Mouse (Mus musculus): ENCODE measurements around the gene Macc1. TPM values are rescaled to one million over a fixed set of nuclear protein-coding genes. Genes with fewer than 3 reads are reported as not detected.

The Macc1 gene
- polyA plus RNA-seq, 1 experiment, result not detected

DNA sequence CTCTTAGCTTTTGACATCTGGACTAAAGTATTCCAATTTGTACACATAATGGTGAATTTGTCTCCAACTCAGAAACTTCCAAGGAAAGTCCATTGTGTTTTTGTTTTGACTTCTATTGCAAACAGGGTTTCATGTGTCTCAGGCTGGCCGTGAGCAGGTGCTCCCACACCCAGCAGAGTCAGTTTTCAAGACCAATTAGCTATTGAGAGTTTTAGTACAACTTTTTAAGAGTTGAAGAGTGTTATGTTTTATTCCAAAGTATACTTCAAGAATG, 44.1 kb downstream of the Macc1 start:
- Histone ChIP-seq H3K27ac (replicated peaks; ENCODE audit: low read depth, low read length) (no peak overlapping the region), H3K4me1 (ENCODE audit: control insufficient read depth, insufficient read depth, insufficient read length, low read length) (no peaks in the 10 kb centered on the region), H3K4me3 (ENCODE audit: insufficient read depth, low read depth, low read length) (no peak overlapping the region)

DNA sequence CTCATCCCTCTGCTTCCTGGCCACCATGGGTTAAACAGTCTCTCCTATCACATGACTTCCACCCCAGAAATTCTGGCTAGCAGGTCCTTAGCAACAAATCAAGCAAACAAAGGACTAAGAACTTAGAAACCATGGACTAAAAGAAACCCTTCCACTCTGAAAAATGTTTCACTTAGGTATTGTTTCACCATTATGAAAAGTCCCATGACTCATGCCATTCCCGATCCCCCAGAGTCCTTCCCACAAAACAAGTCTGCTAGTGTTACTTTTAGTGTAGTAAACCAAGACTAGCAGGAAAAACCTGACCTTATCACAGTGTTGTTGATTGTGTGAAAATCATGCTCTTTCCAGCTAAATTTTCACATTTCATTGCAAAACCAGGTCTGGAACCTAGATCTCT, 51.0 kb downstream of the Macc1 start:
- Histone ChIP-seq H3K27ac (replicated peaks; ENCODE audit: low read depth, low read length) (no peak overlapping the region), H3K4me3 (ENCODE audit: insufficient read depth, low read depth, low read length) (no peak overlapping the region), H3K4me1 (ENCODE audit: control insufficient read depth, insufficient read depth, insufficient read length, low read length) (no peaks in the 10 kb centered on the region)

DNA sequence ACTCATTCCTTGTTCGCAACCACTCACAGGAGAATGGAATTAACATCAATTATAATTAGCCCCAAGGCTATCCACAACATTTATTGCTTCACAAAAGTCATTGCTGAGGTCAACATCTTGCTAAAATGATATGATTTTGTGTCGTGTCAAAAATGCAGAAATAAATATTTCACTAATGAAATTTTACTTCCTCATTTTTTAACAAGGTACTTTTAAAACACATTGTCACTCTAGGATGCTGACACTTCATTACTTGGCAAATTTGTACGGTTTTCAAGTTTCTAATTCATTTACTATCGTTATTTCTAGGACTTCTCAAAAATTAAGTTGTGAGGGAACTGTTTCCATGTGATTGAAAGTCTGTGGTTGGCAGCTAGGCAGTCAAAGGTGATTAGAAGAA, 55.8 kb downstream of the Macc1 start:
- H3K27ac ChIP-seq (replicated peaks; ENCODE audit: low read depth, low read length), result no peak overlapping the region
- H3K4me1 ChIP-seq (ENCODE audit: control insufficient read depth, insufficient read depth, insufficient read length, low read length), result no peaks in the 10 kb centered on the region
- H3K4me3 ChIP-seq (ENCODE audit: insufficient read depth, low read depth, low read length), result no peak overlapping the region

DNA sequence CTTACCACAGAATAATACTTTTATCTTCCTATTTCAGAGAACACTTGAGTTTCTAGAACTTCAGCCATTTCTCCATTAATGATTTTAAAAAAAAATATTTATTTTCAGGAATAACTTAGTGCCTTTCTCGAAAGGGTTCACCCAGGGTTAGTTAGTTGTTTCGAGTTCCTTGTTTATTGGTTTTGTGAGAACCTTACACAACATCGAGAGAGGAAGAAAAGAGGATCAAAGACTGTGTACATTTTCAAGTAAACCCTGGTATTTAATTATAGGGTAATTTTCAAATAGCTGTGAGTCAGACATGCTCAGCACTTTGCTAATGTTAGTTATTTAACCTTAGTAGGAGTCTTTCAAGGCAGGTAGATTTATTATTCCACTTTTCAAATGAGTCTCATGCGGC, 58.3 kb downstream of the Macc1 start:
- no peak overlapping the region for H3K4me3 ChIP-seq (ENCODE audit: insufficient read depth, low read depth, low read length)
- no peaks in the 10 kb centered on the region for H3K4me1 ChIP-seq (ENCODE audit: control insufficient read depth, insufficient read depth, insufficient read length, low read length)
- no peak overlapping the region for H3K27ac ChIP-seq (replicated peaks; ENCODE audit: low read depth, low read length)

DNA sequence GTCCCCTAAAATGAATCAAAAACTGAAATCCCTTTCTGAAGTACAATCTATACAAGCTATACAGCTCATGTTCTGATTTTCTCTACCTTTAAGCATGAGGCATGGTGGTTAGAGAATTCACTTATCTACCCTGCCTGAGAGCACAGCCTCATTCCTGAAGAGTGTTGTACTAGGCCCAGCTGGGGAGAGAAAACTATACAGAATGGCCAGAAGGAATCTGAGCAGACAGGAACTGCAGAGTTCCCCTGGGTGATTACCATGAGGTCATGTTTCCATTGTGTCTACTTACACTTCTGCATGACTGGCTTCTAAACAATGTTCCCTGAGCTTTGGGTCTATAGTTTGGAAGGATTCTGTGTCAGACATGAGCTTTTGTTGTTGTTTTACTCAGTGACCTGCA, 62.8 kb downstream of the Macc1 start:
- Histone ChIP-seq H3K4me3 (ENCODE audit: insufficient read depth, low read depth, low read length) (no peak overlapping the region), H3K4me1 (ENCODE audit: control insufficient read depth, insufficient read depth, insufficient read length, low read length) (no peaks in the 10 kb centered on the region), H3K27ac (replicated peaks; ENCODE audit: low read depth, low read length) (no peak overlapping the region)

DNA sequence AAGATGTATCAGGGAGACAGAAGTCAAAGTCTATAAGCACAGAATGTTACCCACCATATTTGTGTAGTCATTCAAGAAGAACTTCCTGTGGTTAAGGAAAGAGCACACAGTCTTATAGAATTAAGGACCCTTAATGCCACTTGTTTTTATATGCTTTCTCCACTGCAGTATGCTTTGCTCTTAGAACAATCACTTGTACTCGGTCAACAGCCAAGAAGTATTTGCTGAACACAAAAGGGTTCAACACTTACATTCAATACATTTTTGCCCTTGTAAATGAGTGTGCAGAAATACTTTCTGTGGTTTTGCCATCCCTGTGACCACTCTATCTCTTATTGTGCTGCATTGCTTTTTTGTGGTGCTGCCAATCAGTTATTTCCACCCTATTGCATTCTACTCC, 67.8 kb downstream of the Macc1 start:
- Histone ChIP-seq H3K4me1 (ENCODE audit: control insufficient read depth, insufficient read depth, insufficient read length, low read length) (no peaks in the 10 kb centered on the region), H3K27ac (replicated peaks; ENCODE audit: low read depth, low read length) (no peak overlapping the region), H3K4me3 (ENCODE audit: insufficient read depth, low read depth, low read length) (no peak overlapping the region)

DNA sequence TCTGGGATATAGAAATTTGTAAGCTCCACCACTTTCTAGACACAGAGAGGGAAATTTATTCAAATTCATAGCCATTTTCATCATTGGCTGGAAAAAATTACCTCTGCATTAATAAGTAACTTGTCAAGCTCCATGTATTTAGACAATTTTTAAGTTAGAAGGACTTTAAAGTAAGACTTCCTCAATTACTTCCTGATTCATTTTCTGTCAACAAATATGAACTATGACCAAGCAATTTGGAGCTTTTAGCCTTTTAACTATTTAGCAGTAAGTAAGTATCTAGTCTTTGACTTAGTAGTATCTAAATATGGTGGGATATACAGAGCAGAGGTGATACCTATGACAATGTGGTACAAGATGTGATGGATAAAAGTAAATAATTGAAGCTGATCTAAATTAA, 72.2 kb downstream of the Macc1 start:
- Histone ChIP-seq H3K4me1 (ENCODE audit: control insufficient read depth, insufficient read depth, insufficient read length, low read length) (no peaks in the 10 kb centered on the region), H3K27ac (replicated peaks; ENCODE audit: low read depth, low read length) (no peak overlapping the region), H3K4me3 (ENCODE audit: insufficient read depth, low read depth, low read length) (no peak overlapping the region)

DNA sequence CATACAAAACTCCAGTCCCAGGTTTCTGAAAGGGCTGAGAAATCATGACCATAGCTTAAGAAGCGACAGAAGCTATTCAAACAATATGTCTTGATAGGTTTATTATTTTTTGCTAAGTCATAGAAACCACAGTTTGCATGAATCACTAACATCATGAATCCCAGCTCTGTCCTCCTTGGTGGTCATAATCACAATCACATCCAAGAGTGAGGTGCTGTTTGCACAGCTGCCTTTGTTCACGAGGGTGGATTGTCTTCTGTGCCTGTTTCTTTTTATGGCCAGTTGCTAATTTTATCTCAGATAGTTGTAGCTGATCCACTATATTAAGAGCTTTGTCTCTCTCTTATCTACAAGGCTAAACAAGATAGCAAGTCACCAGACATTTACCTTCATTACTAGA, 72.6 kb downstream of the Macc1 start:
- Histone ChIP-seq H3K4me1 (ENCODE audit: control insufficient read depth, insufficient read depth, insufficient read length, low read length) (no peaks in the 10 kb centered on the region), H3K27ac (replicated peaks; ENCODE audit: low read depth, low read length) (no peak overlapping the region), H3K4me3 (ENCODE audit: insufficient read depth, low read depth, low read length) (no peak overlapping the region)

DNA sequence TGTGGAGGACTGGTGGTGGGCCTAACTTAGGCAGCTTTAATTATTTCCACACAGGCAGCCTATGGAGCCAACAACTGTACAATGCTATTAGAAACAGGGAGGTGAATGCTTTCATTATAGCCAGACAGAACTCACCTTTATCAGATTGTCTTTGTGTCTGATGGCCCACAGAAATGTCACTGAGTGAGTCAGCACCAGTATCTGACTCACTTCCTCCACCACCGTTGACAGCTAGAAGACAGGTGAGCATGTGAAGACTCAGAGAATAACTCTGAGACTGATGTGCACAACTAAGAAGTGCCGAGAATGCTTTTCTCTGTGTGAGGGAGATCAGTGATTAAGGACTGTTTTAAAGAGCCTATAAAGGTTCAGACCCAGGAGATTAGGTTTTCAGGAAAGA, 73.9 kb downstream of the Macc1 start:
- no peaks in the 10 kb centered on the region for H3K4me1 ChIP-seq (ENCODE audit: control insufficient read depth, insufficient read depth, insufficient read length, low read length)
- no peak overlapping the region for H3K27ac ChIP-seq (replicated peaks; ENCODE audit: low read depth, low read length)
- H3K4me3 ChIP-seq (ENCODE audit: insufficient read depth, low read depth, low read length), result no peak overlapping the region

DNA sequence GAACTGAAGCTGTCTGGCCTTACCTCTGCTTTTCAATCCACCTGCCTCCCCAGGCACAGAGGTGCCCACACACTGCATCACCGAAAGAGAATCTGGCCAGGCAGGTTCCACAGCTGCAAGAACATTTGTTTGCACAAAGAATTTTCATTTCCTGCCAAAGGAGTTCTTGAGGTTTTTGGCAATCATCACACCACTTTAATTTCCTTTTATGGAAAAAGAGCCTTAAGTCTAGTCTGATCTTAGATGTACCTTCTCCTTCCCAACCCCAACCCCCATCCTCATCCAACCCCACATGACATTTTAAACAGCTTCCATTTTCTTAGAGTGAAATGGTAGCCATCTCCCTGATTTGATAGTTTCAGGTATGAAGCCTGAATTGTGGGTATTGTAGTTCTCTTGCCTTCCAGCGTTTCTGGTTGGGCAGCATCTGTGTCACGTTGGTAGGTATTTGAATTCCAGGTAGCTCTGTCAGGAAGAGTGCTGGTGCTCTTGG, 76.2 kb downstream of the Macc1 start:
- H3K27ac ChIP-seq (replicated peaks; ENCODE audit: low read depth, low read length), result no peak overlapping the region
- H3K4me3 ChIP-seq (ENCODE audit: insufficient read depth, low read depth, low read length), result no peak overlapping the region
- no peaks in the 10 kb centered on the region for H3K4me1 ChIP-seq (ENCODE audit: control insufficient read depth, insufficient read depth, insufficient read length, low read length)

DNA sequence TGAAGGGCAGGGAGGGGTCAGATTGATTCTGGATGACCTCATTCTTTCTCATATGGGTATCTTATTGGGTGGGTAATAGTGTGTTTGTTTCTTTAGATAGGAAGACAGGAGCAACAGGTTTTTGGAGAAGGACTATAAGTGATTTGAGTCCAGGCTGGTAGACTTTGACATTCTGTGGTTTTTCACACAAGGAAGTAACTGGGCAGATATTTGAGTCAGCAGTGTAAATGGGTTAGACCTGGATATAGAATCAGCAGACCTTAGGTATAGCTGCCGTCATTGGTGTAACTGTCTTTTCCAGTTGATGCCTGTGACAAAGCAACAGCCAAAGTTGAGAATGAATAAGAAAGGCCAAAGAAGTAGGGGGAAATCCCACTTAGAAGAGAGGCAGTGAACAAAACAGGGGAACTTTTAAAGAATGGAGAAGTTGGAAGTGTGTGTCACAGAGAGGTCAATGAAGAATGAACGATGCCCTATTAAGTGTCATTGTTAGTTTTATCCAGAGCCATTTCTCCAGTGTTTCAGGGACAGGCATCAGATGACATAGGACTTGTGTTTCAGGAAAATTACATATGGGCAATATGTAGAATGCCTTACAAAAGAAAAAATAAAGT, 84.1 kb downstream of the Macc1 start:
- H3K4me1 ChIP-seq (ENCODE audit: control insufficient read depth, insufficient read depth, insufficient read length, low read length), result no peaks in the 10 kb centered on the region
- no peak overlapping the region for H3K4me3 ChIP-seq (ENCODE audit: insufficient read depth, low read depth, low read length)
- no peak overlapping the region for H3K27ac ChIP-seq (replicated peaks; ENCODE audit: low read depth, low read length)

DNA sequence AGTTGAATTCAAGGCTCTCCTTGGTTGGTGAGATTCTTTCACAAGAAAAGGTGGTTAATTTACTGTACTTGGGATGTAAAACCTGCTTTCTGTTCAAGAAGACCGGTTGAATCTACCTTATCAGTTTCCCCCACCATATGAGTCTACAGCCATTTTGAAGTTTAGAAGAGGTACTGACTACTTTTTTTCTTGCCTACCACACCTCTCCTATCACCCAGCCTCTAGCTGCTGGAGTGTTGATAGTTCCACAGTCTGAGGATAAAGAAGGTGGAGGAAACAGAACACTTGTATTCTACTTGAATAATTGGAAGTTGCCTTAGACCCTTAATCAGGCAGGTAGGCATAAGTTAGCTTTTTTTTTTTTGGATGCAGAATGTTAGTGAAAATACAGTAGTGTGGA, 88.2 kb downstream of the Macc1 start:
- Histone ChIP-seq H3K27ac (replicated peaks; ENCODE audit: low read depth, low read length) (no peak overlapping the region), H3K4me3 (ENCODE audit: insufficient read depth, low read depth, low read length) (no peak overlapping the region), H3K4me1 (ENCODE audit: control insufficient read depth, insufficient read depth, insufficient read length, low read length) (no peaks in the 10 kb centered on the region)

DNA sequence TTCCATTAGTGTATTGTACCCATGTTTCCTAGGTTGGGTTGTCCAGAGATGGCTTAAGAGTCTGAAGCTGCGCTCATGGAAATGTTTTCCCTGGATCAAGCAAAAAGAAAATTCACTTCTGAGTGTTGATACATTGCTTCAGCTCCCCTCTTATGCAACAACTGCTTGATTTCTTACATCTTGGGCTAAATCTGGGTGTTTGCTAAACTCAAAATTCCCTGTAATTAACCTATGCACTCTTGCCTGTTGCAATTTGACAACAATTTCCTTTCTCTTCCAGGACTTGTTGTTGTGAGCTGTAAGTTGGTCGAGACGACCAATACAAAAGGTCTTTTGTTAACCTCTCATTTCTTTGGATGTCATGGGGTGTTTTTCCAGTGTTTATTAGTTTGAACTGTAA, 88.7 kb downstream of the Macc1 start:
- no peak overlapping the region for H3K27ac ChIP-seq (replicated peaks; ENCODE audit: low read depth, low read length)
- H3K4me3 ChIP-seq (ENCODE audit: insufficient read depth, low read depth, low read length), result no peak overlapping the region
- no peaks in the 10 kb centered on the region for H3K4me1 ChIP-seq (ENCODE audit: control insufficient read depth, insufficient read depth, insufficient read length, low read length)

DNA sequence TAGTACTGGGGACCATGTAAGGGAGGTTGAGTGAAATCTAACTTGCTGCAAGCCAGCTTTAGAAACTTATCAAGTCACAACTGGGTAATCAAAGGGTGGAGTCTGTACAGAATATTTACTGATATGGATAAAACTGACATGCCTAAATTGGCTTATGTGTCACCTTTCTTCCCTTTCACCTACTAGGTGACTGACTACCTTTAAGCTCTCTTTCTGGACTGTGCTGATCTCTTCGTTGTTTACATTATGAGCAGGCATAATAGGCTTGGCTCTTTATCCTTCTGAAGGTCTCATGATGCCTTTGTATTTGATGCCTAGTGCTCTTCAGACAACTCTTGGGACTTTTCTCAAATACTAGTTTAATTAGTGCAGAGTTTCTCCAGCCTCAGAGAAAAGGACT, 90.7 kb downstream of the Macc1 start:
- H3K4me3 ChIP-seq (ENCODE audit: insufficient read depth, low read depth, low read length), result no peak overlapping the region
- no peak overlapping the region for H3K27ac ChIP-seq (replicated peaks; ENCODE audit: low read depth, low read length)
- H3K4me1 ChIP-seq (ENCODE audit: control insufficient read depth, insufficient read depth, insufficient read length, low read length), result no peaks in the 10 kb centered on the region

DNA sequence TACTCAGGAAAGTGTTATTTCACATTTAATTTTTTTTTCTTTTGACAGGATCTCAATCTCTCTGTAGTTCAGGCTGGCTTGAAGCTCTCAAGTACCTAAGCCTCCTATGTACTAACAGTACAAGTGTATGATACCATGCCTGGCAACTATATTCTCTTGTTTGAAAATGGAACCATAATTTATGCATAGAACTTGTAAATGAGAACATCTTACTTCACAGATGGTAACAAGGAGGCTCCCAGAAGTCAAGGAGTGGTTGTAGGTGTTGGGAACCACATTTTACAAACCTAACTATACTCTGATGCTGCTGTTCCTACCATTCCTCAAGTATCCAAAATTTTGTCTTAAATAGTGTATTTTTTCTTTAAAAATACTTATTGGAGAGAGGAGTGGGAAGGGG, 96.5 kb downstream of the Macc1 start:
- no peaks in the 10 kb centered on the region for H3K4me1 ChIP-seq (ENCODE audit: control insufficient read depth, insufficient read depth, insufficient read length, low read length)
- H3K4me3 ChIP-seq (ENCODE audit: insufficient read depth, low read depth, low read length), result no peak overlapping the region

DNA sequence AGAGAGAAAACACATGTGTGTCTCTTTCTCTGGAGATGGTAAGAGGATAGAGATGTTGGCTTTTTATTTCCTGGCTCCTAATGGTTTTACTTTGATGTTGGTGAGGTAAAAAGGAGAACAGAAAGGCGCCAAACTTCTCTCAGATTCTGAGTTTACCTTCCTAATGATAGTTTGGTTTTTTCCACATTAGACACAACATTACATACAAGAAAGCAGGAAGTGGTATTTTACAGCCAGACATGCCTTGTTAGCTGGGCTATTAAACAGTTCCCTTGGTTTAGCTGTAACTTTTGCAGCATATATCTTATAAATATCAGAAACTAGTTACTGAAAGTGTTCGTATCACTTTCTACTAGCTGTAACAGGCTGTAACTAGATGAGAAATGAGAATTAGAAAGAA, 96.9 kb downstream of the Macc1 start:
- no peak overlapping the region for H3K4me3 ChIP-seq (ENCODE audit: insufficient read depth, low read depth, low read length)
- H3K27ac ChIP-seq (replicated peaks; ENCODE audit: low read depth, low read length), result no peak overlapping the region
- no peaks in the 10 kb centered on the region for H3K4me1 ChIP-seq (ENCODE audit: control insufficient read depth, insufficient read depth, insufficient read length, low read length)

More for the DNA sequence above, 96.5 kb downstream of the Macc1 start:
- H3K27ac ChIP-seq (replicated peaks; ENCODE audit: low read depth, low read length), result no peak overlapping the region

DNA sequence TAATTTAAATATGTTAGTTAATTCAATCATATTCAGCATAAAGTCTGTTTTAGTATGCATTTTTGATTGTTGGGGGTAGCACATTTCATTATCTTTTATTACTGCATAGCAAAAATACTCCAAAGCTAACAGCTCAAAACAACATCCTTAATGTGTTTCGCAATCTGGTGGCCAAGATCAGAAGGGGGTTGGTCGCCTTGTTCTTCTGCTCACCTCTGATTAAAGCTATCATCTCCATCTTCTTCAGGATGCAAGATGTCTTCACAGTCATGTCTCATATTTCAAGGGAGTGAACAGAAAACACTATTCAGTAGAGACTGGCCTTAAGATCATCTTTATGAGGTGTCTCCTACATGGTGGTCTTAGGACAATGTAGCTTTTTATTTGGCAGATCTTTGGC, 97.9 kb downstream of the Macc1 start:
- no peaks in the 10 kb centered on the region for H3K4me1 ChIP-seq (ENCODE audit: control insufficient read depth, insufficient read depth, insufficient read length, low read length)
- H3K4me3 ChIP-seq (ENCODE audit: insufficient read depth, low read depth, low read length), result no peak overlapping the region
- no peak overlapping the region for H3K27ac ChIP-seq (replicated peaks; ENCODE audit: low read depth, low read length)

All from brown adipose tissue, adult 24 weeks (tissue).